ENCODE assay signal across 13 mouse cellular contexts in the genomic region with DNA sequence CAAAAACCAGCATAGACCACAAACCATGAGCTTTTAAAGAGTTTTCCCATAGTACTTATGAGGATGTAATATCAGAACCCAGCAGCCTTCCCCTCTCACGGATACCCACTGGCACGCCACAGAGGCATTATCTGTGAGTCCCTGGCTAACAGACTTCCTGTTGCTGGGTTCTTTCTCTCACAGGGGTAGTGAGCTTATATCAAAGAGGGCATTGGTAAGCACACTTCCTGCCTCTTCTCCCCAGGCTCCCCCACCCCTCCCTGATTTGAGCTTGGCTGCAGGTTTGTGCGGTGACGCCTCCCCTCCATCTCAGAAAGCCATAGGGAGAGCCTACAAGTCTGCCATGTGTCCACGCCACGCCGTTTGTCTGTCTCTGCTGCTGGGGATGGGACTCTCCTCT. TPM values are rescaled to one million over a fixed set of nuclear protein-coding genes. Genes with fewer than 3 reads are reported as not detected.
DNase-seq lines count a peak whose midpoint lies in the region; ATAC-seq and TF ChIP-seq lines count a peak whose summit lies in the region.
"Had no signal": no experiment of that assay in that cellular context is flagged by ENCODE, and none has a peak within 500 bp of the region (broad histone marks: within the 10 kb centered on the region; RNA-seq: fewer than 3 reads in every experiment).

No protein-coding gene starts in this region.

- no peaks in the 10 kb centered on the region for H3K4me1 ChIP-seq in lung, adult 2 months (ENCODE audit: control insufficient read depth, insufficient read depth, low read length)
- 0 out of 2 replicates have a peak, but pooled peaks cover 2% of the 10 kb centered on the region for H3K4me1 ChIP-seq in forebrain, embryonic 14.5 days (ENCODE audit: control insufficient read depth, insufficient read depth, low read length)

- H3K9ac ChIP-seq in forebrain, embryonic 14.5 days (ENCODE audit: low read length) = no peak overlapping the region
- H3K9ac ChIP-seq: hindbrain, embryonic 15.5 days had no signal

- 40% methylated on average over 7 of the region's 7 CpGs for WGBS in lung, adult 2 months
- WGBS in forebrain, embryonic 14.5 days = 82% methylated on average over 7 of the region's 7 CpGs

- ATAC-seq in inflammation-experienced regulatory T-cells, adult 6 months = peak; percentile 81
- no peak for ATAC-seq in forebrain, embryonic 14.5 days

- H3K4me2 ChIP-seq in forebrain, embryonic 14.5 days (ENCODE audit: low read length) = no peak overlapping the region
- H3K4me2 ChIP-seq: hindbrain, embryonic 15.5 days had no signal

- H3K27ac ChIP-seq in forebrain, embryonic 14.5 days (ENCODE audit: low read depth, low read length) = no peak overlapping the region
- H3K27ac ChIP-seq: gastrocnemius, adult 2 months; hindbrain, embryonic 15.5 days had no signal

- no peaks in the 10 kb centered on the region for H3K36me3 ChIP-seq in forebrain, embryonic 14.5 days (ENCODE audit: control insufficient read depth, insufficient read depth, low read length)
- H3K36me3 ChIP-seq: hindbrain, embryonic 15.5 days had no signal

- DNase-seq in CD4-positive helper T cell, adult 2 months (ENCODE audit: low read depth, low spot score) = peak; percentile 84
- peak; percentile 51 to 66 for DNase-seq in CD8-positive naive resting alpha-beta T cell, adult 2 months (ENCODE audit: low read depth in 2 of 2, low spot score in 2 of 2)
- DNase-seq in natural killer cell, adult 2 months (ENCODE audit: low spot score in 2 of 2) = peak; percentile 51 to 52
- no peak for DNase-seq in lung, adult 18-20 months
- no peak for DNase-seq in lung, adult 2 months
- no peak for DNase-seq in forebrain, embryonic 14.5 days (ENCODE audit: low spot score)
- DNase-seq: adrenal gland, postnatal 10 days; cerebellum, adult 2 months; gastrocnemius, adult 2 months; kidney, postnatal 10 days; lung, postnatal 10 days had no signal

- H3K27me3 ChIP-seq in forebrain, embryonic 14.5 days (replicated peaks; ENCODE audit: control insufficient read depth, insufficient read depth, low read length) = no peaks in the 10 kb centered on the region; the same call in 1 of the 2 replicates
- H3K27me3 ChIP-seq: hindbrain, embryonic 15.5 days had no signal

- H3K9me3 ChIP-seq in forebrain, embryonic 14.5 days (replicated peaks; ENCODE audit: control insufficient read depth, low read length) = no peaks in the 10 kb centered on the region
- H3K9me3 ChIP-seq: hindbrain, embryonic 15.5 days had no signal

- H3K4me3 ChIP-seq in lung, adult 2 months (replicated peaks; ENCODE audit: extremely low read depth, low read depth, low read length) = no peak overlapping the region
- no peak overlapping the region for H3K4me3 ChIP-seq in forebrain, embryonic 14.5 days (ENCODE audit: low read depth, low read length)
- H3K4me3 ChIP-seq: gastrocnemius, adult 2 months; hindbrain, embryonic 15.5 days had no signal

- no peak for TF ChIP-seq CTCF in lung, adult 2 months (IDR thresholded peaks at IDR 0.05; ENCODE audit: insufficient read depth, low read length)

- no peak for TF ChIP-seq POLR2A in lung, adult 2 months (IDR thresholded peaks at IDR 0.05; ENCODE audit: borderline replicate concordance, extremely low read depth, low read depth, low read length)

RNA-seq across cellular contexts. Expression of gene Prkab1, which starts 4.8 kb away (rescaled TPM):
- polyA plus RNA-seq in inflammation-experienced regulatory T-cells, adult 6 months (2017; shearing (Covaris generic)) = 10 to 100 TPM; 41.7 to 44.3 (median 43.6) TPM
- 77.3 and 92.5 TPM in 2 replicates for polyA plus RNA-seq in lung, adult 2 months (2012; rRNA removed)
- polyA plus RNA-seq in forebrain, embryonic 14.5 days (2014; fragmentation: Nextera tagmentation; extraction: Ambion mirVana) = 44.1 and 52.1 TPM in 2 replicates

RNA-seq across cellular contexts. Expression of gene Tmem233, which starts 54.0 kb away (rescaled TPM):
- polyA plus RNA-seq in inflammation-experienced regulatory T-cells, adult 6 months (2017; shearing (Covaris generic)) = not detected
- polyA plus RNA-seq in lung, adult 2 months (2012; rRNA removed) = 0.12 and 0.69 TPM in 2 replicates
- polyA plus RNA-seq in forebrain, embryonic 14.5 days (2014; fragmentation: Nextera tagmentation; extraction: Ambion mirVana) = not detected in 2 replicates
- polyA plus RNA-seq: cerebellum, adult 2 months; hindbrain, embryonic 15.5 days had no signal

Comparison
In these comparisons a context has a peak if more than half of its experiments do, and no peak if none do; other contexts are left out.
1. DNase-seq: peak in CD4-positive helper T cell, adult 2 months (single experiment), CD8-positive naive resting alpha-beta T cell, adult 2 months (2 of 2) and natural killer cell, adult 2 months (2 of 2); none in lung, adult 18-20 months (0 of 2), lung, adult 2 months (single experiment) and forebrain, embryonic 14.5 days (single experiment).